Mouse (Mus musculus): ENCODE measurements around the gene Qars. TPM values are rescaled to one million over a fixed set of nuclear protein-coding genes. Genes with fewer than 3 reads are reported as not detected.

The Qars gene
- polyA plus RNA-seq, 1 experiment from 2014 or later = 130 TPM

DNA sequence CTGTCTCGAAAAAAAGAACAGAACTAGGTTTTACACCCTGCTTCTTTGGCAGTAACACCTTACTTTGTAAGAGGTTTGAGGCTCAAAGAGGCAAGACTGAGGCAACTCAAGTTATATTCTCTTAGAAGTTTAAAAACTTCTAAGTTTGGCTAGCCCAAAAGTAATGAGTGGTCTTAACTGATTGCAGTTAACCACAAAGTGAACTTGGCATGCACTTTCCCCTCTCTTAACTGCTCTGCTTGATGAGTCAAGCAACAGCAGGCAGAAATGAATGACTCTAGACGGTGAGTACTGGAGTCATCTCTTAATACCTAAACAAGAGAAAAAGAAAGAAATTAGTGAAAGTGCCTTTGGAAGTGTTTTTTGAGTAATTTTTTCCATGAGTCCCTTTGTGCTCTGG lies 14.1 kb downstream of the Qars start:
- no peaks in the 10 kb centered on the region for H3K27me3 ChIP-seq (ENCODE audit: control insufficient read depth, insufficient read depth, low read length)
- H3K4me2 ChIP-seq (ENCODE audit: low read depth, low read length) = no peak overlapping the region
- no peak overlapping the region for H3K9ac ChIP-seq (replicated peaks; ENCODE audit: low read length)
- 82% methylated on average over 2 of the region's 2 CpGs for WGBS
- H3K36me3 ChIP-seq (replicated peaks; ENCODE audit: control insufficient read depth, insufficient read depth, low read depth, low read length) = no peaks in the 10 kb centered on the region
- no peak overlapping the region for H3K27ac ChIP-seq (replicated peaks; ENCODE audit: low read depth, low read length)
- ATAC-seq (replicated peaks; ENCODE audit: insufficient number of reproducible peaks, low FRiP score, low TSS enrichment, low read depth) = no peak
- H3K4me3 ChIP-seq (ENCODE audit: low read depth, low read length) = no peak overlapping the region
- no peak for DNase-seq (ENCODE audit: low spot score)
- no peaks in the 10 kb centered on the region for H3K9me3 ChIP-seq (replicated peaks; ENCODE audit: control insufficient read depth, low read length)
- no peaks in the 10 kb centered on the region for H3K4me1 ChIP-seq (ENCODE audit: control insufficient read depth, insufficient read depth, low read length)

DNA sequence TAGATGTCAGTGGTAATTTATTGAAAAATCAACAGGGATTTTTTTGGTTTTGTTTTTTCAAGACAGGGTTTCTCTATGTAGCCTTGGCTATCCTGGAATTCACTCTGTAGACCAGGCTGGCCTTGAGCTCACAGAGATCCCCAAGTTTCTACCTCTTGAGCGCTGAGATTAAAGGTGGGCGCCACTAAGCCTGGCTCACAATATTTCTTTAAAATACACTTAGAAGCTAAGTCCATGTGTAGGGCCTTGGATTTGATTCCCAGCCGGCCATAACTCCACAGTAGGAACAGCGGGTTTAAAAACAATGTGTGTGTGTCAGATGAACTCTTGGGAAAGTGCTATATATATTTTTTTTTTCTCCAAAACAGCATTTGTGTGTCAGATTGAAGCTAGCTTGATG lies 15.8 kb downstream of the Qars start:
- ATAC-seq (replicated peaks; ENCODE audit: insufficient number of reproducible peaks, low FRiP score, low TSS enrichment, low read depth) (no peak), DNase-seq (ENCODE audit: low spot score) (no peak)
- WGBS = 97% methylated on average over 4 of the region's 4 CpGs
- Histone ChIP-seq H3K9me3 (replicated peaks; ENCODE audit: control insufficient read depth, low read length) (no peaks in the 10 kb centered on the region), H3K36me3 (replicated peaks; ENCODE audit: control insufficient read depth, insufficient read depth, low read depth, low read length) (no peaks in the 10 kb centered on the region), H3K4me2 (ENCODE audit: low read depth, low read length) (no peak overlapping the region), H3K27ac (replicated peaks; ENCODE audit: low read depth, low read length) (no peak overlapping the region), H3K9ac (replicated peaks; ENCODE audit: low read length) (no peak overlapping the region), H3K27me3 (ENCODE audit: control insufficient read depth, insufficient read depth, low read length) (no peaks in the 10 kb centered on the region), H3K4me3 (ENCODE audit: low read depth, low read length) (no peak overlapping the region), H3K4me1 (ENCODE audit: control insufficient read depth, insufficient read depth, low read length) (no peaks in the 10 kb centered on the region)

DNA sequence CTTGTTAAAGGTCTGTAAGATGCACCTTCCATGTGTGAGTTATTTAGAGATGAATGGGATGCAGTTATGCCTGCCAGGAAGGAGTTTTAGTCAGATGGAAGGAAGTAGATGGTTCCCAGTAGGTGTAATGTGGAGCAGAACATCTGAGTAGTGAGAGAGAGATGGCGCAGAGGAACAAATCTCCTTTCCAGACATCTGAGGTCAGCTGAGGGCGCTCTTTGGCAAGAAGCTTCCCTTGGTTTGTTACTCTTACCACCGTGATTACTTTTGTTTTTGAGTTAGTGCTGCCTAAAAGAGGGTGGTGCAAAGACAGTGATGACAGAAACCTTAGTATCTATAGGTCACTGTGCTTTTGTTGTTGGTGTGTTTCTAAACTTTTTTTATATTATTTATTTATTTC lies 17.9 kb downstream of the Qars start:
- H3K27ac ChIP-seq (replicated peaks; ENCODE audit: low read depth, low read length) = no peak overlapping the region
- H3K4me3 ChIP-seq (ENCODE audit: low read depth, low read length) = no peak overlapping the region
- H3K4me1 ChIP-seq (ENCODE audit: control insufficient read depth, insufficient read depth, low read length) = no peaks in the 10 kb centered on the region
- ATAC-seq (replicated peaks; ENCODE audit: insufficient number of reproducible peaks, low FRiP score, low TSS enrichment, low read depth) = no peak
- DNase-seq (ENCODE audit: low spot score) = no peak
- H3K9ac ChIP-seq (replicated peaks; ENCODE audit: low read length) = no peak overlapping the region
- H3K27me3 ChIP-seq (ENCODE audit: control insufficient read depth, insufficient read depth, low read length) = no peaks in the 10 kb centered on the region
- H3K36me3 ChIP-seq (replicated peaks; ENCODE audit: control insufficient read depth, insufficient read depth, low read depth, low read length) = peaks cover 6% of the 10 kb centered on the region
- no peaks in the 10 kb centered on the region for H3K9me3 ChIP-seq (replicated peaks; ENCODE audit: control insufficient read depth, low read length)
- 95% methylated on average over 3 of the region's 3 CpGs for WGBS
- H3K4me2 ChIP-seq (ENCODE audit: low read depth, low read length) = no peak overlapping the region

DNA sequence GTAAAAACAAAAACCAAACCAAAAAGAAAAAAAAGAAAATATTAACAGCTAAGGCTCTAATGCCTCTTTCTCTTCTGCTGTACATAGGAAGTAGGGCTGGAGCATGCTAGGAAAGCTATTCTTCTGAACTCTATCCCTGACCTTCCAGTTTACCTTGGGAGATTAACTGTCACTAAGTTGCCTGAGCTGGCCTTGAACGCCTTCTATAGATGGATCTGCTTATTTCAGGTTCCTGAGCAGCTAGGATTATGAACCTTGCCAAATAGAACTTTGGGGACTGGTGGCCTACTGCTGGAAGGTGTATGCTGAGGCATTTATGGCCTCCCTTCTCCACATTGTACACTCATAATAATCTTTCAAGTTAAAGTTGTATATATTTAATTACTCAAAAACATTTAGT lies 23.4 kb downstream of the Qars start:
- ATAC-seq (replicated peaks; ENCODE audit: insufficient number of reproducible peaks, low FRiP score, low TSS enrichment, low read depth) (no peak), DNase-seq (ENCODE audit: low spot score) (no peak)
- no peak overlapping the region for H3K27ac ChIP-seq (replicated peaks; ENCODE audit: low read depth, low read length)
- no peak overlapping the region for H3K9ac ChIP-seq (replicated peaks; ENCODE audit: low read length)
- H3K4me2 ChIP-seq (ENCODE audit: low read depth, low read length) = no peak overlapping the region
- no peaks in the 10 kb centered on the region for H3K9me3 ChIP-seq (replicated peaks; ENCODE audit: control insufficient read depth, low read length)
- no peak overlapping the region for H3K4me3 ChIP-seq (ENCODE audit: low read depth, low read length)
- H3K36me3 ChIP-seq (replicated peaks; ENCODE audit: control insufficient read depth, insufficient read depth, low read depth, low read length) = peaks cover 30% of the 10 kb centered on the region
- no peaks in the 10 kb centered on the region for H3K4me1 ChIP-seq (ENCODE audit: control insufficient read depth, insufficient read depth, low read length)
- 94% methylated on average over 1 of the region's 1 CpGs for WGBS
- no peaks in the 10 kb centered on the region for H3K27me3 ChIP-seq (ENCODE audit: control insufficient read depth, insufficient read depth, low read length)

DNA sequence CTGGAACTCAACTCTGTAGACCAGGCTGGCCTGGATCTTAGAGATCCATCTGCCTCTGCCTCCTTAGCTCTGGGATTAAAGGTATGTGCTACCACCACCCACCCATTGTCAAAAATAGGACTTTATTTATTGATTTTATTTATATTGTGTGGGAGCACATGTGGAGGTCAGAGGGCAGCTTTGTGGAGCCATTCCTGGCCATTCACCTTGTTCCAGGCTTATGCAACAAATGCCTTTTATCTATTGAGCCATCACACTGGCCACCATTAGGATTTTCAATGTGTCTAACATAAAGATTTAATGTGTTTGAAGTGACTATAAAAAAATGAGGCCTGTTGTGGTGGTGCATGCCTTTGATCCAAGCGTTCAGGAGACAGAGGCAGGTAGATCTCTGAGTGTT lies 24.0 kb downstream of the Qars start:
- Histone ChIP-seq H3K9me3 (replicated peaks; ENCODE audit: control insufficient read depth, low read length) (no peaks in the 10 kb centered on the region), H3K4me2 (ENCODE audit: low read depth, low read length) (no peak overlapping the region), H3K4me1 (ENCODE audit: control insufficient read depth, insufficient read depth, low read length) (no peaks in the 10 kb centered on the region), H3K36me3 (replicated peaks; ENCODE audit: control insufficient read depth, insufficient read depth, low read depth, low read length) (peaks cover 30% of the 10 kb centered on the region), H3K27me3 (ENCODE audit: control insufficient read depth, insufficient read depth, low read length) (no peaks in the 10 kb centered on the region), H3K9ac (replicated peaks; ENCODE audit: low read length) (no peak overlapping the region), H3K4me3 (ENCODE audit: low read depth, low read length) (no peak overlapping the region), H3K27ac (replicated peaks; ENCODE audit: low read depth, low read length) (no peak overlapping the region)
- DNase-seq (ENCODE audit: low spot score) = no peak
- ATAC-seq (replicated peaks; ENCODE audit: insufficient number of reproducible peaks, low FRiP score, low TSS enrichment, low read depth) = no peak
- WGBS = 92% methylated on average over 1 of the region's 1 CpGs

DNA sequence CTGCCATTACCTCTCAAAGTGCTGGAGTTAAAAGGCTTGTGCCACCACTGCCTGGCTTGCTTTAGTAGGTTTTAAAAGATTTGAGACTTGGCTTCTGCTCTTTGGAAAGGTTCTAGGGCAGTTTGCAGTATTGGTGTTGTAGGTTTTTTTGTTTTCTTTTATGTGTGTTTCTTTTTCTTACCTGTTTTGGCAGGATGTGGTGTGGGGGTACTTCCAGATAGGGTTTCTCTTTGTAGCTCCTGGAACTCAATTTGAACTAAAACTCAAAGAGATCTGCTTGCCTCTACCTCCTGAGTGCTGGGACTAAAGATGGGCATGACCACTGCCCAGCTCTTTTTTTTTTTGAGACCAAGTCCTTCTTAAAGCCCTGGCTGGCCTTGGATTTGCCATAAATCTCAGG lies 33.3 kb downstream of the Qars start:
- Histone ChIP-seq H3K36me3 (replicated peaks; ENCODE audit: control insufficient read depth, insufficient read depth, low read depth, low read length) (peaks cover 30% of the 10 kb centered on the region), H3K27me3 (ENCODE audit: control insufficient read depth, insufficient read depth, low read length) (no peaks in the 10 kb centered on the region), H3K9me3 (replicated peaks; ENCODE audit: control insufficient read depth, low read length) (no peaks in the 10 kb centered on the region), H3K4me1 (ENCODE audit: control insufficient read depth, insufficient read depth, low read length) (no peaks in the 10 kb centered on the region), H3K4me2 (ENCODE audit: low read depth, low read length) (no peak overlapping the region), H3K4me3 (ENCODE audit: low read depth, low read length) (no peak overlapping the region), H3K27ac (replicated peaks; ENCODE audit: low read depth, low read length) (no peak overlapping the region), H3K9ac (replicated peaks; ENCODE audit: low read length) (no peak overlapping the region)
- no peak for ATAC-seq (replicated peaks; ENCODE audit: insufficient number of reproducible peaks, low FRiP score, low TSS enrichment, low read depth)
- no peak for DNase-seq (ENCODE audit: low spot score)

- no peak for ATAC-seq (replicated peaks; ENCODE audit: insufficient number of reproducible peaks, low FRiP score, low TSS enrichment, low read depth)
- H3K4me3 ChIP-seq (ENCODE audit: low read depth, low read length) = no peak overlapping the region
- WGBS = 95% methylated on average over 3 of the region's 3 CpGs
- H3K36me3 ChIP-seq (replicated peaks; ENCODE audit: control insufficient read depth, insufficient read depth, low read depth, low read length) = peaks cover 29% of the 10 kb centered on the region
- H3K9ac ChIP-seq (replicated peaks; ENCODE audit: low read length) = no peak overlapping the region
- no peak for DNase-seq (ENCODE audit: low spot score)
- no peak overlapping the region for H3K4me2 ChIP-seq (ENCODE audit: low read depth, low read length)
- no peak overlapping the region for H3K27ac ChIP-seq (replicated peaks; ENCODE audit: low read depth, low read length)
- H3K4me1 ChIP-seq (ENCODE audit: control insufficient read depth, insufficient read depth, low read length) = no peaks in the 10 kb centered on the region
- no peaks in the 10 kb centered on the region for H3K27me3 ChIP-seq (ENCODE audit: control insufficient read depth, insufficient read depth, low read length)
- H3K9me3 ChIP-seq (replicated peaks; ENCODE audit: control insufficient read depth, low read length) = no peaks in the 10 kb centered on the region
These were observed 38.5 kb downstream of the Qars start for GRCm38 (mm10) chr9:108545986-108546385.

GRCm38 (mm10) chr9:108546875-108547274 lies 39.4 kb downstream of the Qars start:
- no peak for ATAC-seq (replicated peaks; ENCODE audit: insufficient number of reproducible peaks, low FRiP score, low TSS enrichment, low read depth)
- Histone ChIP-seq H3K9ac (replicated peaks; ENCODE audit: low read length) (no peak overlapping the region), H3K27ac (replicated peaks; ENCODE audit: low read depth, low read length) (no peak overlapping the region), H3K27me3 (ENCODE audit: control insufficient read depth, insufficient read depth, low read length) (no peaks in the 10 kb centered on the region), H3K4me3 (ENCODE audit: low read depth, low read length) (no peak overlapping the region), H3K4me1 (ENCODE audit: control insufficient read depth, insufficient read depth, low read length) (no peaks in the 10 kb centered on the region), H3K4me2 (ENCODE audit: low read depth, low read length) (no peak overlapping the region), H3K9me3 (replicated peaks; ENCODE audit: control insufficient read depth, low read length) (no peaks in the 10 kb centered on the region), H3K36me3 (replicated peaks; ENCODE audit: control insufficient read depth, insufficient read depth, low read depth, low read length) (peaks cover 21% of the 10 kb centered on the region)
- no peak for DNase-seq (ENCODE audit: low spot score)
- 98% methylated on average over 1 of the region's 1 CpGs for WGBS

GRCm38 (mm10) chr9:108559169-108559568 lies 51.7 kb downstream of the Qars start:
- H3K4me2 ChIP-seq (ENCODE audit: low read depth, low read length) = no peak overlapping the region
- no peak overlapping the region for H3K9ac ChIP-seq (replicated peaks; ENCODE audit: low read length)
- 89% methylated on average over 4 of the region's 4 CpGs for whole genome bisulfite sequencing
- DNase-seq (ENCODE audit: low spot score) = no peak
- H3K9me3 ChIP-seq (replicated peaks; ENCODE audit: control insufficient read depth, low read length) = no peaks in the 10 kb centered on the region
- H3K27ac ChIP-seq (replicated peaks; ENCODE audit: low read depth, low read length) = no peak overlapping the region
- no peak overlapping the region for H3K4me3 ChIP-seq (ENCODE audit: low read depth, low read length)
- no peaks in the 10 kb centered on the region for H3K27me3 ChIP-seq (ENCODE audit: control insufficient read depth, insufficient read depth, low read length)
- no peak for ATAC-seq (replicated peaks; ENCODE audit: insufficient number of reproducible peaks, low FRiP score, low TSS enrichment, low read depth)
- peaks cover 12% of the 10 kb centered on the region for H3K36me3 ChIP-seq (replicated peaks; ENCODE audit: control insufficient read depth, insufficient read depth, low read depth, low read length)
- H3K4me1 ChIP-seq (ENCODE audit: control insufficient read depth, insufficient read depth, low read length) = no peaks in the 10 kb centered on the region; the same call in 1 of the 2 replicates
